Mouse (Mus musculus) Patski (cell line): ENCODE results near the gene Opn4. TPM values are rescaled to one million over a fixed set of nuclear protein-coding genes. Genes with fewer than 3 reads are reported as not detected.

Experiments
- ATAC-seq: fragments of 100-300 bp; one replicate; pipeline ENCODE4 v1.8.0; 2021
- CTCF ChIA-PET: fragments of 350-600 bp; sonication (Branson Sonifier 250); formaldehyde crosslinking; loops from one replicate; lab custom pipeline; 2022; ENCODE audit warnings: inconsistent platforms; lab: Charles Lee
- POLR2A ChIA-PET: fragments of 350-600 bp; sonication (Branson Sonifier 250); formaldehyde crosslinking; loops from one replicate; lab custom pipeline; 2022; ENCODE audit warnings: antibody characterized with exemption, inconsistent platforms; lab: Charles Lee
- DNase-seq: peaks from one replicate; pipeline ENCODE4 v3.0.0-alpha.2; 2011; ENCODE audit warnings: low read depth, low spot score
- H3K27me3 ChIP-seq: fragments of 371-371 bp; one replicate; pipeline ENCODE4 v1.5.1; 2021
- CTCF ChIP-seq: fragments of 100-300 bp; IDR thresholded peaks from one replicate; pipeline ENCODE4 v1.5.1; 2021
- in situ Hi-C: fragments of 300-500 bp; cut with MboI; formaldehyde crosslinking; loops from 3 replicates; pipeline ENCODE4 v1.11.1; 2018; ENCODE audit warnings: low pct_unique_long_range_greater_than_20kb, mixed read lengths
- polyA plus RNA-seq: library from polyadenylated mRNA; unstranded; gene quantifications from one replicate; pipeline ENCODE4 v1.2.3, GENCODE M21; 2021

The Opn4 gene
- polyA plus RNA-seq, 1 experiment from 2014 or later = not detected

DNA sequence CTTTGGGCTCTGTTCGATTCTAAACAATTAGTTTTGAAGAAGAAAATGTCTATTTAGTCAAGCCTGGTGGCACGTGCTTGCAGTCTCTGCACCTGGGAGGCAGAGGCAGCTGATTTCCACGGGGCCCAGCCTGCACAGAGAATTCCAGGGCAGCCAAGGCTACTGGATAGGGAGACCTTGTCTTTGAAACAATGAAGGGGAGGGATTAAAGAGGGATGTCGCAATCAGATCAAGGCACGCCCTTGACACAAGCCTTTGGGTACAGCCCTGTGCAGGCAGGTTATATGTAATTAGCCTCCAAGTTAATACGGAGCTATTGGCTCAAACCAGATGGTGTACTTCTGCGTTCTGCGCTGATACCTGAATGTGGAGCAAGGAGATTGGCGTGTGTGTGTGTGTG, 18.9 kb upstream of the Opn4 start:
- POLR2A ChIA-PET = interaction anchor here (0.6 to 1.0 kb wide), 3 partner anchors 64 to 177 kb away, joined by 3 read pairs; no protein-coding TSS in a partner anchor
- in situ Hi-C loops = no loop called here
- no peak for TF ChIP-seq CTCF
- H3K27me3 ChIP-seq = no peaks in the 10 kb centered on the region
- DNase-seq = no peak
- ATAC-seq = no peak
- CTCF ChIA-PET = interaction anchor here (1.2 to 3.5 kb wide), 5 partner anchors 10 to 159 kb away, joined by 3 to 22 read pairs (median 4); no protein-coding TSS in a partner anchor

GRCm38 (mm10) chr14:34616821-34617220, 16.9 kb upstream of the Opn4 start:
- peak; percentile 91 for ATAC-seq
- ChIA-PET CTCF (interaction anchor here (0.7 to 3.5 kb wide), 8 partner anchors 13 to 161 kb away, joined by 3 to 25 read pairs (median 6); no protein-coding TSS in a partner anchor), POLR2A (no interaction called here)
- no peak for DNase-seq
- in situ Hi-C loops = no loop called here
- H3K27me3 ChIP-seq = no peaks in the 10 kb centered on the region
- peak; percentile 94 for TF ChIP-seq CTCF

- in situ Hi-C loops = no loop called here
- ChIA-PET CTCF (interaction anchor here (1.7 to 3.5 kb wide), 3 partner anchors 146 to 162 kb away, joined by 6 to 25 read pairs (median 15); no protein-coding TSS in a partner anchor), POLR2A (interaction anchor here (0.7 kb wide), 1 partner anchor 219 kb away, joined by 4 read pairs; no protein-coding TSS in a partner anchor)
- peak; percentile 14 for ATAC-seq
- TF ChIP-seq CTCF = no peak
- no peaks in the 10 kb centered on the region for H3K27me3 ChIP-seq
- DNase-seq = no peak
These were observed 15.7 kb upstream of the Opn4 start for GRCm38 (mm10) chr14:34615625-34616024.

GRCm38 (mm10) chr14:34615082-34615481, 15.1 kb upstream of the Opn4 start:
- in situ Hi-C loops = no loop called here
- no peaks in the 10 kb centered on the region for H3K27me3 ChIP-seq
- ChIA-PET CTCF (interaction anchor here (3.5 kb wide), 1 partner anchor 163 kb away, joined by 25 read pairs; no protein-coding TSS in a partner anchor), POLR2A (no interaction called here)
- TF ChIP-seq CTCF = no peak
- DNase-seq (no peak), ATAC-seq (peak; percentile 9)

GRCm38 (mm10) chr14:34614551-34614950, 14.6 kb upstream of the Opn4 start:
- POLR2A ChIA-PET = no interaction called here
- TF ChIP-seq CTCF = no peak
- ATAC-seq (no peak), DNase-seq (no peak)
- CTCF ChIA-PET = interaction anchor here (3.5 kb wide), 1 partner anchor 164 kb away, joined by 25 read pairs; no protein-coding TSS in a partner anchor
- in situ Hi-C loops = no loop called here
- H3K27me3 ChIP-seq = no peaks in the 10 kb centered on the region

DNA sequence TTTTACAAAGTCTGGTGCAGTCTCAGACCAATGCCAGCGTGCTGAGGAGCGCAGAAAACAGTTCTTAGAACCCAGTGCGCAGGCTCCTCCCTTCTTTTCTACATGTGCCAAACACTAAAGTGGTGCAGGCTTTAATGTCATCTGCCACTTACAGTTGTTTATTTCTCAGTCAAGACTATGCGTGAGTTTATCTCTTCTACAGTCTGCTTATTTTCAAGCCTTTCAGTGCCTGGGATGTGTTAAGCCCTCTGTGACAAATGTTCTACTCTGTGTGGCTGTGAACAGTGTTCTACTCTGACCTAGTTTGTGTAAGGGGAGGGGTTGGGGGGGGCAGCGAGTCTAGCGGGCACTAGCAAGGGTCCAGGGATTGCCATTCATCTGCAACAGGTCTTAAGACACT, 13.6 kb upstream of the Opn4 start:
- ATAC-seq (no peak), DNase-seq (no peak)
- H3K27me3 ChIP-seq = no peaks in the 10 kb centered on the region
- ChIA-PET CTCF (interaction anchor here (0.9 kb wide), 1 partner anchor 161 kb away, joined by 3 read pairs; no protein-coding TSS in a partner anchor), POLR2A (interaction anchor here (0.6 kb wide), 1 partner anchor 399 kb away, joined by 3 read pairs; no protein-coding TSS in a partner anchor)
- in situ Hi-C loops = no loop called here
- no peak for TF ChIP-seq CTCF

DNA sequence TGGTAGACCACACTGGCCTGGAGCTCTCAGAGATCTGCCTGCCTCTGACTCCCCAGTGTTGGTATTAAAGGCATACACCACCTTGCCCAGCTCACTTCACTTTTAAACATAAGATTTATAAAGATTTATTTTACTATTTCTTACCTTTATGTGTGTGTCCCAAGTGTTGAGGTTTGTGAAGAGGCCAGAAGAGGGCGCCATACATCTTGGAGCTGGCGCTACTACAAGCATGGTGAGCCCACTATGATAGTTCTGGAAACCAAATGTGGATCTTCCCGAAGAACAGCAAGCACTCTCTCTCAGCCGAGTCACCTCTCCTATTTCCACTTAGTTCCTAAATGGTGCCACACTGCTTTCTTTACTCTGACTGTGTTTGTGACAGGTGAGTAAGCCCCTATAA, 12.3 kb upstream of the Opn4 start:
- no peaks in the 10 kb centered on the region for H3K27me3 ChIP-seq
- ChIA-PET POLR2A (no interaction called here), CTCF (interaction anchor here (0.8 to 0.9 kb wide), 2 partner anchors 17 to 157 kb away, joined by 3 to 4 read pairs; no protein-coding TSS in a partner anchor)
- ATAC-seq (no peak), DNase-seq (no peak)
- no peak for TF ChIP-seq CTCF
- in situ Hi-C loops = no loop called here

- no peak for TF ChIP-seq CTCF
- DNase-seq (no peak), ATAC-seq (no peak)
- CTCF ChIA-PET = interaction anchor here (0.5 to 1.5 kb wide), 4 partner anchors 9 to 502 kb away, joined by 3 read pairs; no protein-coding TSS in a partner anchor
- H3K27me3 ChIP-seq = no peaks in the 10 kb centered on the region
- POLR2A ChIA-PET = no interaction called here
- in situ Hi-C loops = no loop called here
These were observed 11.6 kb upstream of the Opn4 start for GRCm38 (mm10) chr14:34611591-34611990.

DNA sequence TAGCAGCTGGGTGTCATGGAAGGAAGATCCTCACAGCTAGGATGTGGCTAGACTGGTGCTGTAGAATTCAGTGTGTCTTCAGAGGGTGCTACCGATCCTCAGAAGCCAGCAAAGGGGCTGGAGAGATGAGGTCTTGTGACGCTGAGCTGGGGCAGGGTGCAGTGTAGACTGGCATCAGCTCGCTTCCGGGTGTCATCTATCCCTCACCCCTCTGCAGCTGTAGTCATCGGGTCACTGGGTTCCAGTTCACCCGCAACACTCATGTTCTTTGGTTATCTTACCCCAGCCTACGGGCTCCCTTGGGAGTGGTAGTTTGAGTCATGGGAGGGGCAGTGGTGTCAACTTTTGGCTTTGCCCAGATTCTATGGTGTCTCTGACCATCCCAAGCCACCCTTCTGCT, 2.0 kb upstream of the Opn4 start:
- ATAC-seq = no peak
- DNase-seq = no peak
- ChIA-PET POLR2A (no interaction called here), CTCF (no interaction called here)
- TF ChIP-seq CTCF = no peak
- H3K27me3 ChIP-seq = no peaks in the 10 kb centered on the region
- in situ Hi-C loops = no loop called here

- CTCF ChIA-PET = interaction anchor here (1.1 to 1.9 kb wide), 4 partner anchors 9 to 48 kb away, joined by 3 to 4 read pairs (median 3); no protein-coding TSS in a partner anchor
- in situ Hi-C loops = no loop called here
- DNase-seq (no peak), ATAC-seq (peak; percentile 14)
- POLR2A ChIA-PET = no interaction called here
- TF ChIP-seq CTCF = no peak
- no peaks in the 10 kb centered on the region for H3K27me3 ChIP-seq
These were observed 4.2 kb downstream of the Opn4 start for GRCm38 (mm10) chr14:34595596-34596255.
